Mouse (Mus musculus) midbrain, embryonic 14.5 days (tissue): ENCODE measurements around the gene Glis1. TPM values are rescaled to one million over a fixed set of nuclear protein-coding genes. Genes with fewer than 3 reads are reported as not detected.

Experiments used
- ATAC-seq: fragments of 200-750 bp; cut with Nextera tagmentation; 2 replicates; pipeline ENCODE4 v1.8.0; 2017; ENCODE audit warnings: moderate number of reproducible peaks, moderate library complexity; ENCODE audit not compliant: low FRiP score, low TSS enrichment
- DNase-seq: peaks from one replicate; pipeline ENCODE4 v3.0.0-alpha.2; 2015
- H3K27ac ChIP-seq: fragments of 300-500 bp; sonication (generic); replicated peaks from 2 replicates; pipeline ENCODE4 v1.5.1; 2014; ENCODE audit warnings: mild to moderate bottlenecking, low read depth, low read length, moderate library complexity
- H3K27me3 ChIP-seq: fragments of 300-500 bp; sonication (generic); 2 replicates; pipeline ENCODE4 v1.6.1; 2014; ENCODE audit warnings: low read length, control low read depth, mixed read lengths; ENCODE audit not compliant: control insufficient read depth, insufficient read depth
- H3K36me3 ChIP-seq: fragments of 300-500 bp; sonication (generic); 2 replicates; pipeline ENCODE4 v1.6.1; 2014; ENCODE audit warnings: low read length, control low read depth; ENCODE audit not compliant: control insufficient read depth, insufficient read depth
- H3K4me1 ChIP-seq: fragments of 300-500 bp; sonication (generic); 2 replicates; pipeline ENCODE4 v1.6.1; 2014; ENCODE audit warnings: mild to moderate bottlenecking, antibody characterized with exemption, low read length, control low read depth; ENCODE audit not compliant: control insufficient read depth, insufficient read depth
- H3K4me2 ChIP-seq: fragments of 300-500 bp; sonication (generic); 2 replicates; pipeline ENCODE4 v1.6.1; 2014; ENCODE audit warnings: mild to moderate bottlenecking, low read length, moderate library complexity
- H3K4me3 ChIP-seq: fragments of 300-500 bp; sonication (generic); replicated peaks from 2 replicates; pipeline ENCODE4 v1.5.1; 2014; ENCODE audit warnings: low read depth, low read length
- H3K9ac ChIP-seq: fragments of 300-500 bp; sonication (generic); replicated peaks from 2 replicates; pipeline ENCODE4 v1.6.1; 2014; ENCODE audit warnings: mild to moderate bottlenecking, low read length, moderate library complexity
- H3K9me3 ChIP-seq: fragments of 300-500 bp; sonication (generic); 2 replicates; pipeline ENCODE4 v1.6.1; 2016; ENCODE audit warnings: low read length, control low read depth, mixed read lengths; ENCODE audit not compliant: control insufficient read depth
- WGBS: fragments of 180-500 bp; shearing (Covaris S2); extraction: QIAGEN DNeasy Blood & Tissue Kit; methylation state at CpG from one replicate; pipeline ENCODE4 v1.1.7; 2014; 5-methylcytosine and 5-hydroxymethylcytosine counted together
- polyA plus RNA-seq: library from polyadenylated mRNA; unstranded; fragments of >200 nt; fragmentation: Nextera tagmentation; extraction: Ambion mirVana; gene quantifications from 2 replicates; pipeline ENCODE4 v1.2.1, GENCODE M21; 2014

Glis1 gene
- polyA plus RNA-seq, 1 experiment from 2014 or later: 1.6 TPM

DNA sequence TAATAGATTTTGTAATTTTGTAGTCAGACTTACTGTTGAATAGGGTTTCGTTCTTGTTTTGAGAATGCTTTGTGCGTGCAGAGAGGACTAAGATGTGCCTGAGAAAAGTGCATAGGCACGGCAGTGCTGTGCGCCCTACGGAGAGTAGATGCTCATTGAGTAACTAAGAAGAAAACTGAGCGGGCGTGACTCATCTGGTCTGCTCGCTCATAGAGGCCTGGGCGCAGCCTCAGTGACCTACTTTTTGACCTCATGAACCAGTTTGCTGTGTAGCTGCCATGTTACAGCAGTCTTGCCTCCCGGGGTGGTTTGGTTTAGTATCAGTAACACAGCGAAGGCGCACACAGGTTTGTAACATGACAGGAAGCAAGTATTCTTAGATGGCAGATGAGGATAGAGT lies 8.8 kb upstream of the Glis1 start:
- no peak overlapping the region for H3K4me3 ChIP-seq
- H3K27ac ChIP-seq: no peak overlapping the region
- ATAC-seq (no peak), DNase-seq (no peak)
- peaks cover 5% of the 10 kb centered on the region; the same call in 1 of the 2 replicates for H3K4me1 ChIP-seq
- H3K9ac ChIP-seq: no peak overlapping the region
- no peaks in the 10 kb centered on the region for H3K36me3 ChIP-seq
- no peaks in the 10 kb centered on the region for H3K27me3 ChIP-seq
- WGBS: 94% methylated on average over 12 of the region's 12 CpGs
- H3K4me2 ChIP-seq: no peak overlapping the region
- no peaks in the 10 kb centered on the region for H3K9me3 ChIP-seq

DNA sequence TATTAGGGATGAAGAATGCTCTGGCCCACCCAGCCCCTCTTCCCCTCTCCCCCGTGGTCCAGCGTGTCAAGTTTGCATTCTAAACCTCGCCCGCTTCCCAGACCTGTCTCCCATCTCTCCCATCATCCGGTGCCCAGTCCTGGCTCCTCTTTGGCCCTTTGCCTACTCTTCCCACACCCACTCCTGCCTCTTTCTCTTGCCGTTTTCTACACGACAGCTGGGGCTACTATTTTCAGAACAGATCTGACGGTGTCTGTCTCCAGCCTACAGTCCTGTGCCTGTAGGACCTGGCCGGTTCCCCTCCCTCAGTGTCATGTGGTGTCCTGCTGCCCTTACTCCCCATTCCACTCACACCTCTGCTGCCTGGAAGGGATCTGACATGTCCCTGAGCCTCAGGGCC lies 7.8 kb upstream of the Glis1 start:
- H3K27me3 ChIP-seq: no peaks in the 10 kb centered on the region
- H3K27ac ChIP-seq: no peak overlapping the region
- ATAC-seq: no peak
- 85% methylated on average over 9 of the region's 9 CpGs for WGBS
- no peaks in the 10 kb centered on the region for H3K9me3 ChIP-seq
- H3K36me3 ChIP-seq: no peaks in the 10 kb centered on the region
- no peak overlapping the region for H3K4me3 ChIP-seq
- H3K4me2 ChIP-seq: no peak overlapping the region
- peaks cover 3% of the 10 kb centered on the region; the same call in 1 of the 2 replicates for H3K4me1 ChIP-seq
- H3K9ac ChIP-seq: no peak overlapping the region
- DNase-seq: no peak

DNA sequence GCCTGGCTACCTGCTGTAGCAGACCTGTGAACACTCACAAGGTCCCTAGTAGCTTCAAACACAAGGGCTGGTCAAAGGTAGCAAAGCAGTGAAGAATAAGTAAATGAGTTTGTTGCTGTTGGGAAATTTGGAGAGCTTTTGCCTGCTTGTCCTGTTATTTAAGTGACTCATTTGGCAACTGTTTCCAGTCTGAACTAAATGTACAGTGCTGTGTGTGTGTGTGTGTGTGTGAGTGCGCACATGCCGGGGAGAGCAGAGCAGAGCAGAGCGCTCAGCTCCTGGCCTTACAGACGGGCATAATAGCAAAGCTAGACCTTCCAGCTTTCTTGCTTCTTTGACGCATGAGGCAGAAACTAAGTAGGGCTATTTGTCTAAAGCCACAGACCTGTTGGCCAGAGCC lies 1.7 kb upstream of the Glis1 start:
- no peak for ATAC-seq
- Histone ChIP-seq H3K9me3 (no peaks in the 10 kb centered on the region), H3K4me2 (no peak overlapping the region), H3K9ac (no peak overlapping the region), H3K4me1 (peaks cover 10% of the 10 kb centered on the region), H3K27ac (no peak overlapping the region), H3K27me3 (peaks cover 52% of the 10 kb centered on the region), H3K36me3 (no peaks in the 10 kb centered on the region), H3K4me3 (no peak overlapping the region)
- DNase-seq: no peak
- WGBS: 85% methylated on average over 5 of the region's 5 CpGs

DNA sequence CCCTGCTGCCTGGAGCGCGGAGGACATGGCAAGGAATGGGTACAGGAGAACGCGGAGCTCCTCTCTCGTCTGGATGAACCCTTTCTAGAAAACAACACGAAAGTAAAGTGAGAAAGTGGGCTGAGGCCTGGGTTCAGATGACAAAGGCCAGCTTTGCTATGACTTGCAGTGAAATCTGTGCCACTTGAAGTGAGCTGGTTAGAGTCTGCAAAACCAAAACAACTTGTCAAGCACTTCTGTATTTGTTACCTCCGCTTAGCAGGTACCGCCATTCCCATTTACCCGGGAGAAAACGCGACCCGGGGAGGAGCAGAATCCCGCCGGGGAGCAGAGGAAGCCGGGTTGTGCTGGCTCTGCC lies 414 bp upstream of the Glis1 start:
- Histone ChIP-seq H3K36me3 (no peaks in the 10 kb centered on the region), H3K9ac (peak overlapping the region; percentile 64), H3K9me3 (no peaks in the 10 kb centered on the region), H3K27ac (no peak overlapping the region), H3K4me3 (peak overlapping the region; percentile 61), H3K27me3 (peaks cover 61% of the 10 kb centered on the region), H3K4me2 (peak overlapping the region; percentile 94), H3K4me1 (peaks cover 10% of the 10 kb centered on the region)
- 5% methylated on average over 15 of the region's 15 CpGs for WGBS
- DNase-seq (no peak), ATAC-seq (no peak)

DNA sequence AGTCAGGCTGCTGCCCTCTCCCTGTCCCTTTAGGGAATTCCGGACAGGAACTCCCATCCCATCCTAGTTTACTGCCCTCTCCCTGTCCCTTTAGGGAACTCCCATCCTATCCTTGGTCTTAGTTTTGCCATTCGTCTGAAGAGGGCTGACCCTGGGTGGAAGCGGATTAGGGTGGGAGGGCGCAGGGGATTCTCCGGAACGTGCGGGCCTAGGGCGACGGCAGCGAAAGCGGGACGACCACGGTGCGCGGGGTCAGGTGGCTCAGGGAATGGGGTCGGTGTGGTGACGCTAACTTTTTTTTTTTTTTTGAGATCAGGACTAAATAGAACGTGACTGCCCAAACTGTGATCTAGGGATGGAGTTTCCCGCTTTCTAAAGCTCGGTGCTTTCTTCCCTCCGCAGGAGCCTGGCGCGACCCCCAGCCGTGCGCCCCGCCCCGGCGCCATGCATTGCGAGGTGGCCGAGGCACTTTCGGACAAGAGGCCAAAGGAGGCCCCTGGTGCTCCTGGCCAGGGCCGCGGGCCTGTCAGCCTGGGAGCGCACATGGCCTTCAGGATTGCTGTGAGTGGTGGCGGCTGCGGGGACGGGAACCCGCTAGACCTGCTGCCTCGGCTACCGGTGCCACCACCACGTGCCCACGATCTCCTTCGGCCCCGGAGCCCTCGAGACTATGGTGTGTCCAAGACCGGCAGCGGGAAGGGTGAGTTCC lies 1.0 kb downstream of the Glis1 start:
- DNase-seq: no peak
- WGBS: 1% methylated on average over 46 of the region's 47 CpGs
- H3K4me2 ChIP-seq: peak overlapping the region; percentile 94
- H3K27ac ChIP-seq: no peak overlapping the region
- H3K4me1 ChIP-seq: peaks cover 10% of the 10 kb centered on the region
- H3K9ac ChIP-seq: peak overlapping the region; percentile 64
- no peaks in the 10 kb centered on the region for H3K9me3 ChIP-seq
- H3K4me3 ChIP-seq: peak overlapping the region; percentile 61
- no peaks in the 10 kb centered on the region for H3K36me3 ChIP-seq
- H3K27me3 ChIP-seq: peaks cover 69% of the 10 kb centered on the region
- ATAC-seq: no peak

DNA sequence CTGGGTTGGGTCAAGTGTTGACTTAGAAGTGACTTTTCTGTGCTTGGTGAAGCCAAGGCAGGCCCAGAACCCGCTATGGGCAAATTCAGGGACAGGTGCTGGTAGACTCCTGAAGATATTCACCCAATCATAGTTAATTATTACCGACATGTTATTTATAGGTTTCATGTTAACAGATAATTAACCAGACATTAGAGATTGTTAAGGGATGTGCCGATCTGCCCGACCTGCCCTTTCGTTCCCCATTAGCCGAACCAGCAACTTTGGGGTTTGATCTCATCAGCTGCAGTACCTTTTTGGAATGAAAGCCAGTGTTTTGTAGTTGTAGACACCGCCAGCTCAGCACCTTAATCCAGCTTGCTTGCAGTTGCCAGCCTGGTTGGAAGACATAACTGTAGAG lies 2.1 kb downstream of the Glis1 start:
- H3K4me2 ChIP-seq: no peak overlapping the region
- no peaks in the 10 kb centered on the region for H3K9me3 ChIP-seq
- no peak for ATAC-seq
- DNase-seq: no peak
- H3K4me3 ChIP-seq: no peak overlapping the region
- 90% methylated on average over 7 of the region's 7 CpGs for WGBS
- peaks cover 10% of the 10 kb centered on the region for H3K4me1 ChIP-seq
- H3K36me3 ChIP-seq: no peaks in the 10 kb centered on the region
- H3K9ac ChIP-seq: no peak overlapping the region
- no peak overlapping the region for H3K27ac ChIP-seq
- peaks cover 69% of the 10 kb centered on the region for H3K27me3 ChIP-seq

DNA sequence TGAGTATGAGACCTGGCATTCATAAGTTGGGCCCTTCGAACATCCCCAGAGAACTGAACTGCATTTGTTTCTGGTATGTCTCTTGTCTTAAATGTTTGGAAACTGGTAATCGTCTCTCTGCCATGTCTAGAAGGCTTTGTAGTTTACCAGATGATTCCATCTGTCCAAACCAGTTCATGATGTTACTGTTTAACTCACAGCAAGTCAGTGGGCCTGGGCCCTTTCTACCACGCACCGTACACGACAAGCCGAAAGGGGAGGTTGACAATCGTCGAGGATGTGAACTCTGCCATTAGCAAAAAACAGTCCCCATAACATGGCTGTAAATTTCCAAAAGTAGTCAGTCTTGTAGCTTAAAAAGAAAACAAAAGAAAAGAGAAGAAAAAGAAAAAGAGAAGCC lies 4.3 kb downstream of the Glis1 start:
- Histone ChIP-seq H3K4me3 (no peak overlapping the region), H3K36me3 (no peaks in the 10 kb centered on the region), H3K9me3 (no peaks in the 10 kb centered on the region), H3K27me3 (peaks cover 55% of the 10 kb centered on the region), H3K4me2 (no peak overlapping the region), H3K4me1 (peaks cover 15% of the 10 kb centered on the region), H3K27ac (no peak overlapping the region), H3K9ac (no peak overlapping the region)
- ATAC-seq: no peak
- WGBS: 93% methylated on average over 8 of the region's 8 CpGs
- no peak for DNase-seq

DNA sequence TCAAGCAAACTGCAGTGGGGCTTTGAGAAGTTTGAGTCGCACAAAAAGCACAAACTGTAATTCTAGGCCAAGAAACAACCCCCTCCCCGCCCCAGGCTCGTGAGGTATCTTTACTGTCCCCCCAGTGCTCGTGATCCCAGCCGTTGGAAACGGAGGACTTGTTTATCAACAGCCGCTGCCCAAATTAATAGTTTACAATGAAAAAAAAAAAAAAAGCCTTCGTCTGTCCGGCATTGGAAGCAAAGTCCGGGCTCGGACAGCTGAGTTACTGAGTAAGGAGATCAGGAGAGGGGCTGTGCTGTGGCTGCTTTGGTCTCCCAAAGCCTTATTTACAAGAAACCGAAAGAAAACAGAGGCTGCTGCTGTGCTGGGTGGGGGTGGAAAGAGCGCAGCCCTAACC lies 5.9 kb downstream of the Glis1 start:
- H3K9me3 ChIP-seq: no peaks in the 10 kb centered on the region
- no peaks in the 10 kb centered on the region for H3K36me3 ChIP-seq
- no peak overlapping the region for H3K4me2 ChIP-seq
- H3K27me3 ChIP-seq: peaks cover 41% of the 10 kb centered on the region
- no peak overlapping the region for H3K9ac ChIP-seq
- H3K4me1 ChIP-seq: peaks cover 9% of the 10 kb centered on the region
- ATAC-seq (no peak), DNase-seq (no peak)
- H3K27ac ChIP-seq: no peak overlapping the region
- WGBS: 28% methylated on average over 13 of the region's 13 CpGs
- H3K4me3 ChIP-seq: no peak overlapping the region

DNA sequence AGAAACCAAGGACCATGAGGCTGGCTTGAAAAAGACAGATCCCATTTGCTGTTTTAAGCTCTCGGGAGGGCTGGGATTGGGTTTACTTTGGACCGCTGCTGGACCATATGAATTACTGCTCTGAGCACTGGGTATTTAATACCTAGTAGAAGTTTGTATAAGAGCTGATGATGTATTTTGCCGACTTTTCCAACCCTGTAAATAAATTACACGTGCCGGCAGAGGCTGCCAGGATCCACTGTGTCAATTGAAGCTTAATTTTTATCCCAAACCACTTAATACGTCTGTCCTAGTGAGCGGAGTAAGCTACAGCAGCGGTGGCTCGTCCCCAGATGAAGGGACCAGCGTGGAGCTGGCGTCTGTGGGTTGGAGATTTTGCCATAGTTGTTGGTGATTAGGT lies 7.9 kb downstream of the Glis1 start:
- H3K4me1 ChIP-seq: 0 out of 2 replicates have a peak, but pooled peaks cover 5% of the 10 kb centered on the region
- H3K36me3 ChIP-seq: no peaks in the 10 kb centered on the region
- no peak overlapping the region for H3K27ac ChIP-seq
- no peak overlapping the region for H3K9ac ChIP-seq
- H3K4me3 ChIP-seq: no peak overlapping the region
- no peak for ATAC-seq
- WGBS: 58% methylated on average over 11 of the region's 11 CpGs
- DNase-seq: no peak
- no peak overlapping the region for H3K4me2 ChIP-seq
- H3K9me3 ChIP-seq: no peaks in the 10 kb centered on the region
- peaks cover 21% of the 10 kb centered on the region; the same call in 1 of the 2 replicates for H3K27me3 ChIP-seq
